Mouse (Mus musculus): ENCODE results near the gene Fgf6. TPM values are rescaled to one million over a fixed set of nuclear protein-coding genes. Genes with fewer than 3 reads are reported as not detected.

Gene Fgf6
- total RNA-seq, 2 experiments from 2014 or later = not detected

GRCm38 (mm10) chr6:127064815-127065214, 49.4 kb downstream of the Fgf6 start:
- intact Hi-C loops (cut with DNase I) = no loop called here
- no peak for DNase-seq (ENCODE audit: low spot score in 2 of 2)

DNA sequence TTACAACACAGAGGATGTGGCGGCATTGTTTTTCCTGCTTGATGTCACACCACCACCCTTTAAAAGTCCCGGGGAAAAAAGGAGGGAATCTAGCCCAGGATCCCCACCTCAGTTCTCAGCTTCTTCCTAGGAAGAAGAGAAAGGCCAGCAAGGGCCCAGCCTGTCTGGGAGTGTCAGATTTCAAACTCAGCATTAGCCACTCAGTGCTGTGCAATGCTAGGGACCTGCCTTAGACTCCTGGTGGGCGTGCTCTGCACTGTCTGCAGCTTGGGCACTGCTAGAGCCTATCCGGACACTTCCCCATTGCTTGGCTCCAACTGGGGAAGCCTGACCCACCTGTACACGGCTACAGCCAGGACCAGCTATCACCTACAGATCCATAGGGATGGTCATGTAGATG, 57.4 kb downstream of the Fgf6 start, which contains the start of gene Fgf23:
Gene Fgf23, plus strand, starts transcription at position 86 of the 400 bp plus-strand sequence.
- intact Hi-C loops (cut with DNase I) = no loop called here
- DNase-seq (ENCODE audit: low spot score in 2 of 2) = no peak

Other genes with a start within 250 kb of the Fgf6 start
- gene Ndufa9, start 166.4 kb upstream of the Fgf6 start, total RNA-seq (2021) = 100 to 1,000 TPM; 151 to 158 TPM
- gene Akap3, start 162.5 kb upstream of the Fgf6 start, total RNA-seq (2021) = under 1 TPM in 1 of 2 experiments, not detected in 1; 0.21 TPM
- gene Dyrk4, start 93.7 kb upstream of the Fgf6 start, total RNA-seq (2021) = under 1 TPM; 0.43 to 0.48 TPM
- gene Rad51ap1, start 76.0 kb upstream of the Fgf6 start, total RNA-seq (2021) = 1 to 10 TPM; 2.5 to 3.1 TPM
- 10 to 100 TPM; 42.8 to 44.5 TPM for gene D6Wsu163e, start 75.6 kb upstream of the Fgf6 start, total RNA-seq (2021)
- gene Fgf23, start 57.3 kb downstream of the Fgf6 start, total RNA-seq (2021) = under 1 TPM; 0.32 to 0.71 TPM
- 10 to 100 TPM; 23.6 to 25.9 TPM for gene Tigar, start 94.0 kb downstream of the Fgf6 start, total RNA-seq (2021)
- gene Ccnd2, start 136.6 kb downstream of the Fgf6 start, total RNA-seq (2021) = 10 to 100 TPM; 97.7 to 97.9 TPM

All from left cerebral cortex, postnatal 25 days (tissue).